Mouse (Mus musculus) megakaryocyte, adult 5-6 weeks (primary cell): ENCODE data around the gene Rnase1. TPM values are rescaled to one million over a fixed set of nuclear protein-coding genes. Genes with fewer than 3 reads are reported as not detected.
A peak's percentile ranks its signal among the peaks of the same experiment; 100 is the strongest.

Experiments
- ATAC-seq: 2 replicates; pipeline ENCODE4 v1.8.0; 2016; ENCODE audit warnings: mild to moderate bottlenecking, inconsistent platforms; ENCODE audit not compliant: poor library complexity, severe bottlenecking
- total RNA-seq, 2 experiments: library from RNA; stranded (forward) in 1 of 2; stranded (reverse) in 1 of 2; fragments of 153-499, 151-499 nt in 1 of 2; fragments of 221-1000, 200-1000 nt in 1 of 2; gene quantifications; 2 replicates each; pipeline versions ENCODE4 v1.2.3 to v1.2.4; 2015 to 2017

Rnase1 gene
- total RNA-seq, 2 experiments from 2014 or later, result not detected

- ATAC-seq, result no peak
Measured at GRCm38 (mm10) chr14:51142568-51142967, 4.0 kb downstream of the Rnase1 start.

DNA sequence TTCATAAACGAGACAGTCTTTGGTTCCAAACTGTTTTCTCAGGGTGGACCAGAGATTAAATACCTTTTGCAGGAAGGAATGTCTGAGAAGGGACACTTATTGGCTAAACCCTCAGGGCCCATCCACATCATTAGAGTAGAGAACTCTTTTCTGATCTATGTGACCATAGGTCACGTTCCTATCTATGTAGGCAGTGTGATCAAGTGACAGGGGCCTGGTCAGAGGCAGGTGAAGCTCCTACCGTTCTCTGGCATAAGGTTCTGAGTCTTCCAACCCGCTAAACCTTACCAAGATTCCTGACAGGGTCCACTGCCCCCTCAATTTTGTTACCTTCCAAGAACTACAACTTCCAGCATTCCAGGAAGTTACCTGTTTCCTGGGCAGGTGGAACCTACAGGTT lies 4.5 kb downstream of the Rnase1 start:
- no peak for ATAC-seq

DNA sequence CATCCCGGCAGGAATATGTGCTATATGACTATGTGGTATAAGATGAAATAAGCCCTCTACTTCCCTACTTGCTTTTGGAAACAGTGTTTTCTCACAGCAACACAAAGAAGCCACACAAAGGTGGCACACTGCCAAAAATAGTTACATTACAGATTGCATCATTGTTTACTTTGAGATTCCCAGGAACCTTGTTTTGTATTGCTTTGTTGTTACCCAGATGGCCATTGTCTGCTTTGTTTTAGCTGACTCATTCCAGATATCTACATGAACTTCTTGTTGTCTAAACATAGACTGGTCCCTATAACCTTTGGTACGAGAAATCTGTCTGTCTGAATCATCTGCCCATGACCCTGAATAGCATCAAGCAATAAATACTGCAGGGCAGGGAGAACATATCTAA lies 6.2 kb downstream of the Rnase1 start:
- no peak for ATAC-seq

DNA sequence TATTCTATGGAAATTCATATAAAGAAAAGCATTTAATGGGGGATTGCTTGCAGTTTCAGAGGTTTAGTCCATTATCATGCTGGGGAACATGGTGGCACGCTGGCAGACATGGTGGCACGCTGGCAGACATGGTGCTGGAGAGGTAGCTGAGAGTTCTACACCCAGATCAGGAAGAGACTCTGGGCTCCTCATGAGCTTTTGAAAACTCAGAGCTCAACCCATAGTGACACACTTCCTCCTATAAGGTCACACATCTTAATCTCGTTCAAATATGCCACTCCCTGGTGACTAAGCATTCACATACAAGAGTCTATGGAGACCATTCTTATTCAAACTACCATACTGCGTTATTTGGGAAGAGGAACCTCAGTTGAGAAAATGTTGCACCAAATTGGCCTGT lies 14.2 kb downstream of the Rnase1 start:
- peak; percentile 75 for ATAC-seq

DNA sequence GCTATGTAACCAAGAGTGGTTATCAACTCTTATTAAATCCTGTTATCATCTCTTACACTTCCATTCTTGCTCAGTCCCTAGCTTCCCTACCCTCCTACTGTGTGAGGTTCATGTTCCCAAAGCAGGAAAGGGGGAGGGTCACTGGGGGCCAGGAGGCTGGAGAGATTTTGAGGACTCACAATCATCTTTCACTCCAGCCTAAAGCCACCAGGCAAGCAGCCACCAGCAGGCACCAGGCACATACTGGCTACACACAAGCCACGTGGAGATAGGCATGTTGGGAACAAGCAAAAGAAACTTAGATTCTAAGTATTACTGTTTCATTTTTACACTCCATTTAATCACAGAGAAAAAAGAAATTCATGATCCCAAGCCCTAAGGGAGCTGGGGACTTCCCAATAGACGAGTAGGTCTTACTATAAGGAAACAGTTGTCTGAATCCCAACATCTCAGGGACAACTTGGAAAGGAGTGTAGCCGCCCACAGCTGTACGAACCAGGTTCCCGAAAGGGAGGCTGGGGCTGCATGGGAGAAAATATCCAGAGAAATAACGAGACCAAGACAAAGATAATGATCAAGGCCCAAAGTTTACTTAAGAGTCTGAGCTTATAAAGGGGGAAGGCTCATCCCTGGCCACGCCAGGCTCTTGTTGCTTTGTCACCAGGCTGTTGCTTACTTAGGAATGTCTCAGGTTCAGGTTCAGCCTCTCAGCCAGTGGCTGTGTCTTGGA lies 15.3 kb downstream of the Rnase1 start:
- ATAC-seq, result no peak

DNA sequence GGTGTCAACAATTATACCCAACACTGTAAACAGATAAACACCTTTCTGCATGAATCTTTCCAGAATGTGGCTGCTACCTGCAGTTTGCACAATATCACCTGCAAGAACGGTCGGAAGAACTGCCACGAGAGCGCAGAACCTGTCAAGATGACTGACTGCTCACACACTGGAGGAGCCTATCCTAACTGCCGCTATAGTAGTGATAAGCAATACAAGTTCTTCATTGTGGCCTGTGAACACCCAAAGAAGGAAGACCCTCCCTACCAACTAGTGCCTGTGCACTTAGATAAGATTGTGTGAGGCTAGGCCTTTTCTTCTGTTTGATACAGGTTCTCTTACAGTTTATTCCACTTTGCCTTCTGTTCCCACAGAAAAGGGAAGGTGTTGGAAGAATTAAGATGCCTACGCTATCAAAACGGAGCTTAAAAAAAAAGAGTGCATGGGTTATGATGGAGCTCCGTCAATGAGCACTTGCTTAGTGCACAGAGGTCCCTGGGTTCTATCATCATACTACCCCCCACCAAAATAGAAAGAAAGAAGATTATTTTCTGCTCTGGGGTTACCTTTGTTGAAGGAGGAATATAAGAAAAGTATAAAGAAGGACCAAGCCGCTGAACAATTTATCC lies 16.2 kb downstream of the Rnase1 start:
- 0 out of 2 replicates have a peak, but pooled peaks have one; percentile 20 for ATAC-seq

- no peak for ATAC-seq
Measured at GRCm38 (mm10) chr14:51129624-51129975, 17.0 kb downstream of the Rnase1 start.

DNA sequence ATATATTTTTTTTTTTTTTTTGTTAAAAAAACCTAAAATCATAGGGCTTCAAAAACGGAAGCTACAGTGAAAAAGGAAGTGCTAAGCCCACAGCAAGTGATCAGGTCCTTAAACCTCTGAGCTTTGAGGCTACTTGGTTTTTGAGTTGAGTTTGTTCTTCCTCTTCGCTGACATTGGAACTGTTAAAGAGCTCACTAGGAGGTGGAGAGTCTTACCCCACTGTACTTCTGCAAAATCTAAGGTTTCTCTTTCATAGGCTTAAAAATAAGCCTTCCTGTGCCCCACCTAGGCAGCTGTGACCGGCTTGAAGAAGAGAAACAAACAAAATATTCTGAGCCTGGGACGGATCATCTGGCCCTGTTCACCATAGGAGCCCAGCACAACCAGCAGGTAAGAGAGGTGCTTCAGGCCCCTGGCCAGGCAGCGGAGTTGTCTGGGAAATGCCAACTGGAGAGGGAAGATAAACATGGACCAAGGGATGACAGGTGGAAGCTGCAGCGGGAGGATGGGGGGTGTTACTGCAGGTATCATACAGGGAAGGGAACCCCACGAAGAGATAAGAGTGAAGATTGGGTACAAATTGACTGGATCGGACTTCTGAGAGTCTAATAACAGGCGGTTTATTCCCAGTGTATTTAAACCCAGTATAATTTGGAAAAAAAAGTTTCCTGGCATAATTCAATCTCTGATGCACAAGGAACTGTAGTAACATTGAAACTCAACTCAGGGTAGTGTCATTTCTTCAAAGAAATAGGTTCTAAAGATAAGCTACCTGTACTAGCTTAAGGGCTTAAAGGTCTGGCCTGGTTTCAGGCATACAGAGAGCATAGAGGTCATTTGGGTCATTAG lies 17.6 kb downstream of the Rnase1 start:
- peak; percentile 80 for ATAC-seq

DNA sequence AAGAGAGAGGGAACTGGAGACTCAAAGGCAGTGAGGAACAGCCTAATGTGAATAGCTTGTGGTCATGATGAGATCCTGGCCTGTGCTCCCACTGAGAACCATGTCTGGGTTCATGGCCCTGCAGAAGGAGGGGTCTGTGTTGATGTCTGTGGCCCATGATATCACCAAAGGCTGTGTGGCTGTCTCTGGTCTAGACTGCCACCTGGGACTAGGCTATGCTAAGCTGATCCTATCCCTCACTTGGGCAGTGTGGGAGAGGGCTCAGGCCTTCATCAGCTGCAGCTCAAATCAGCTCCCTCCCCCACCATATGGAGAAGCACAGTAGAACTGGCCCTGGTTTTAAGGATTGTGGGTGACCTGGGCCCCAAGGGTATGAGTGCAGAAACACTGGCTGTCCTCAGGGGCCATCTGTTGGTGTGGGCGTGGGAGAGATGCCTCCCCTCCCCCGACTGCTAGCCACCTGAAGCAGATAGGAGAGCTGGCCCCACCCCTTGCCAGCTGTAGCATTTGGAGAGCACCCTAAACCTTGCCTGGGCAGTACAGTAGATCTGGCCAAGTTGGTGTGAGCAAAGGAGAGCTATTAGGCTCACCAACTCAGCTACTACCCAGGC lies 18.8 kb downstream of the Rnase1 start:
- ATAC-seq, result peak; percentile 4; the same call in 1 of the 2 replicates

DNA sequence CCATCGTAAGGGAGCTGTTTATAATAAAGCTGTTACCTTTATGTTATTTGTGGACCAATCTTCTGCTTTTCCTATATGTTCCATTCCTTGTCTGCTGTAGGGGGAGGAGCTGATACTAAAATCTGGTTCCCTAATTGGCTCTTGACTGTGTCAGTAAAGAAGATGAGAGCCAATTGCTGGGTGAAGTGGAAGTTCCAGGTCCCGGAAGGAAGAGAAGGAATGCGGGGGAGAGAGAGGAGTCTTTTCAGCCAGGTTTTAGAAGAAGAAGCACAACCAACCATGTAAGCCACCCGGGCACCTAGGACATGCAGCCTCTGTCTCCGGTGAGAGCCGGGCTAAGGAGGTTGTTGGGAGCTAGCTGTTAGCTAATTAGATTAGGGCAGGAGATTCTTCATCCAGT lies 20.9 kb downstream of the Rnase1 start:
- no peak for ATAC-seq

DNA sequence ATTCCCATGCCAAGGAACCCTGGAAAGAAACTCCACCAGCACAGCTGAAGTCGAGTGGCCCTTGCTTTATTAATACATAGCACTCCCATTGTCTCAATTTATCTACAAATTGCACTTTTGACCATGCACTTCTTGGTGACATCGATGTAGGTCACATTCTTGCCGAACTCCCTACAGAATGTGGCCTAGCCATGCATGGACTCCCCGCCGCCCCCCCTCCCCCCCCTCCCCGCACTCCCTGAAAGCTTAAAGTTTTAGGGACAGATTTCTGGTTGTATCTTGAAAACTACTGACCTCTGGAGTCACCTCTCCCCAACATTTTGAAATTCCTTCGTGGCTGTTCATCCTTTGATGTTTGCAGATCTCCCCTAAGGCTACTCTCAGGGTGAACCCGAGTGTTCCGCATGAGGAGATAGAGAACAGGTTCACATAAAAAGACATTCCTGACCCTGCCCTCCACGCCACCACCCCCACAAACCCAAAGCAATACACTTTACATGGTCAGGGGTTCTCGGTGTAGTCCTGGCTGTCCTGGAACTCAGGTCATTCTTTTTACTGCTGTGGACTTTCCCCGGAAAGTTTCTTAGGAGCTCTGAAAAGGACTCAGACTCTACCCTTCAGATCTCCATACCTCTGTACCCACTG lies 32.5 kb downstream of the Rnase1 start, which contains the start of gene Eddm3b:
Gene Eddm3b, plus strand, starts transcription at position 511 of the 645 bp plus-strand sequence.
- no peak for ATAC-seq

DNA sequence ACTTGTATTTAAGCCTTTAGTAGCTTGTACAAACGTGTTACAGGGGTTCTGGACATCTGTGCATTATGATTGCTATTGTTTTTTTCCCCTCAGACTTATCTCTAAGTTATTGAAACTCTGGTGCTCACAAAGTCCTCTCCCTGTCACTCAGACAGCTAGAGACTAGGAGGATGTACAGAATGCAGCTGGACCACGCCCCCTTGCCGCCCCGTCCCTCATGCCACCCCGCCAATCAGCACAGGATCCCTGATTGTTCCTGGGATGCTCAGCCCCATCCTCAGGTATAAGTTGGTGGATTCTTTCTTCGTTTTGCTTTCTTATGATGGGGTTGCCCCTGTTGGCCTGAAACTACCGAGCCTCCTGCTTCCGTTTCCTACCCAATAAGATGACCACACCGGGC lies 33.1 kb downstream of the Rnase1 start:
- no peak for ATAC-seq

DNA sequence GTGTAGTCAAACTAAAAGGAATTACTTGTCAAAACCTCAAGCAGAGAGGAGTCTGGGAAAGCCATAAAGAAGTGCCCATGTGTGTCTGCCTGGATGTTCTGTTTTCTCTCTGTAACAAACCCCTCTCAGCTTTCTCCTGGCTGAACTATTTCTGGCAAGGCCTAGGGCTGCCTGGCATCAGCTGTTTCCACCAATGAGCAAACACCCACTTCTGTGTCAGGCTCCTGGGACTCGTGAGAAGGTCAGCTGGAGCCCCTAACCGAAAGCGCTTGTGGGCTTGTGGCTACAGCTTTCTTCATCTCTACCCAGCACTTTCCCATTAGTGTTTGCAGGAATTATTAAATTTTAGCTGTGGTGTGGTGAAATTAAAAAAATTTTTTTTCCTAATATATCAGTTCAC lies 34.6 kb downstream of the Rnase1 start:
- ATAC-seq, result no peak

GRCm38 (mm10) chr14:51106449-51106967 lies 40.1 kb downstream of the Rnase1 start:
- ATAC-seq, result no peak

- ATAC-seq, result no peak
Measured at GRCm38 (mm10) chr14:51104366-51104765, 42.2 kb downstream of the Rnase1 start.

DNA sequence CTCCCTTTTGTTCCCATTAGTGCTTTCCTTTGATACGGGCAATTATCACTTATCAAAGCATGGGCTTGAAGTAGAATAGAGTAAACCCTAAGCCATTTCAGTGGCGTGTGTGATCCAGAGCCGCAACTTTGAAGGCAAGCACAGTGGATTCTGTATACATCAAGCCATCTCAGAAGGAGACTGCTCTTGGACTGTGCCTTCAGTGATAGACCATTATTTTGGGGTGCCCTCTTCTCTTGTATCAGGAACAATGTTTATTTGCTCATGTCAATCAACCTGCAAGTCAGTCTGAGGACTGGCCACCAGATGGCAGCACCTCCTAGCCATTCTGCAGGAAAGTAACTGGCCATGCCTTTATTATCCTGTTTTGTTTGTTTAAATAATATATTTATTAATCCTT lies 43.4 kb downstream of the Rnase1 start:
- ATAC-seq, result peak; percentile 89

DNA sequence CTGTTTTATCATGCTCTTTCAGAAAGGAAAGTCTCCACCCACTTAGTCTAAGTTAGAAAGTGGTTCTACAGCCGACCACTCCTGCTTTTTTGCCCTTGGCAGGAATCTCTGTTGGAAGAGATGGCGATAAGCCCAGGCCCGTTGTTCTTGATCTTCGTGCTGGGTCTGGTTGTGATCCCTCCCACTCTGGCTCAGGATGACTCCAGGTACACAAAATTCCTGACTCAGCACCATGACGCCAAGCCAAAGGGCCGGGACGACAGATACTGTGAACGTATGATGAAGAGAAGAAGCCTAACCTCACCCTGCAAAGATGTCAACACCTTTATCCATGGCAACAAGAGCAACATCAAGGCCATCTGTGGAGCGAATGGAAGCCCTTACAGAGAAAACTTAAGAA lies 45.3 kb downstream of the Rnase1 start:
- no peak for ATAC-seq

GRCm38 (mm10) chr14:51098921-51099320 lies 47.7 kb downstream of the Rnase1 start:
- ATAC-seq, result no peak

DNA sequence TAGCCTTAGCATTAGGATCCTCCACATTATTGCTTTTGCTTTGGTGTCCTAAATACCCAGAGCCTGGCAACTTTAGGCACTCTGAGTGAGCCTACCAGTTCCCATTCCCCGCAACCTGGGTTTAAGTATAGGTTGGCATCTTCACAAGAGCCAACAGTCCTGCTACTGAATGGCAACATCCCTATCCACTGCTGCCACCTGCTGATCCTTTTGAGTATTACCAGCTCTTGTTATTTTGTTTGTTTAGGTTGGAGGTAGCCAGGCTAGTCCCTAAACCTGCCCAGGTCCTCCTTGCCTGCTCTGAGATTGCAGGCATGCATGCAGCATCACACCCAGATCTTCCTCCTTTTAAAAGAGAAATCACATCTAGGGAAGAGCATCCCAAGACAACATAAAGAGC lies 48.3 kb downstream of the Rnase1 start:
- ATAC-seq, result peak; percentile 65

- peak; percentile 41 for ATAC-seq
Measured at GRCm38 (mm10) chr14:51095736-51096524, 50.7 kb downstream of the Rnase1 start.
